Mouse (Mus musculus) ES-Bruce4 (cell line): ENCODE measurements around the gene Samd4b. TPM values are rescaled to one million over a fixed set of nuclear protein-coding genes. Genes with fewer than 3 reads are reported as not detected.

Source experiments
- H3K27ac ChIP-seq: 2 replicates; pipeline ENCODE4 v1.5.1; 2012; ENCODE audit warnings: low read length, inconsistent platforms; ENCODE audit not compliant: insufficient read depth
- H3K27me3 ChIP-seq: 2 replicates; pipeline ENCODE4 v1.6.1; 2012; ENCODE audit warnings: mild to moderate bottlenecking, low read length, inconsistent platforms; ENCODE audit not compliant: control insufficient read depth, poor library complexity, insufficient read depth, severe bottlenecking
- H3K36me3 ChIP-seq: 2 replicates; pipeline ENCODE4 v1.6.1; 2012; ENCODE audit warnings: inconsistent platforms, mild to moderate bottlenecking, low read length, moderate library complexity; ENCODE audit not compliant: control insufficient read depth, poor library complexity, insufficient read depth, severe bottlenecking
- H3K4me1 ChIP-seq: one replicate; pipeline ENCODE4 v1.8.1; 2011; ENCODE audit warnings: low read length; ENCODE audit not compliant: control insufficient read depth, insufficient read depth
- H3K4me3 ChIP-seq: 2 replicates; pipeline ENCODE4 v1.5.1; 2011; ENCODE audit warnings: low read depth, mild to moderate bottlenecking, low read length
- H3K9ac ChIP-seq: 2 replicates; pipeline ENCODE4 v1.6.1; 2012; ENCODE audit warnings: low read depth, mild to moderate bottlenecking, inconsistent platforms; ENCODE audit not compliant: poor library complexity, severe bottlenecking
- H3K9me3 ChIP-seq: replicated peaks from 2 replicates; pipeline ENCODE4 v1.6.1; 2012; ENCODE audit warnings: mild to moderate bottlenecking, low read length, inconsistent platforms; ENCODE audit not compliant: control insufficient read depth, poor library complexity, insufficient read depth, severe bottlenecking
- CTCF ChIP-seq: IDR thresholded peaks from one replicate; pipeline ENCODE4 v1.8.1; 2011; ENCODE audit warnings: low read depth, low read length
- EP300 ChIP-seq: IDR thresholded peaks from 2 replicates; pipeline ENCODE4 v1.6.1; 2011; ENCODE audit warnings: low read depth, low read length; ENCODE audit not compliant: insufficient read depth
- POLR2A ChIP-seq: IDR thresholded peaks from one replicate; pipeline ENCODE4 v1.8.1; 2011; ENCODE audit warnings: low read length; ENCODE audit not compliant: insufficient read depth
- polyA plus RNA-seq: library from polyadenylated mRNA; stranded (reverse); fragments of >200 nt; gene quantifications from 2 replicates; pipeline ENCODE4 v1.2.4, GENCODE M21; 2011; ENCODE audit warnings: low read depth; ENCODE audit not compliant: missing spikeins, insufficient read depth, insufficient read length

The Samd4b gene
- polyA plus RNA-seq, 1 experiment: 86.0 TPM

- no peaks in the 10 kb centered on the region for H3K36me3 ChIP-seq
- H3K27ac ChIP-seq: no peak overlapping the region
- no peak overlapping the region for H3K9ac ChIP-seq
- no peaks in the 10 kb centered on the region for H3K9me3 ChIP-seq
- H3K4me1 ChIP-seq: peaks cover 5% of the 10 kb centered on the region
- no peak overlapping the region for H3K4me3 ChIP-seq
- TF ChIP-seq POLR2A (no peak), CTCF (no peak), EP300 (no peak)
- H3K27me3 ChIP-seq: no peaks in the 10 kb centered on the region
These were observed 155.3 kb downstream of the Samd4b start for GRCm38 (mm10) chr7:28442688-28443087.

DNA sequence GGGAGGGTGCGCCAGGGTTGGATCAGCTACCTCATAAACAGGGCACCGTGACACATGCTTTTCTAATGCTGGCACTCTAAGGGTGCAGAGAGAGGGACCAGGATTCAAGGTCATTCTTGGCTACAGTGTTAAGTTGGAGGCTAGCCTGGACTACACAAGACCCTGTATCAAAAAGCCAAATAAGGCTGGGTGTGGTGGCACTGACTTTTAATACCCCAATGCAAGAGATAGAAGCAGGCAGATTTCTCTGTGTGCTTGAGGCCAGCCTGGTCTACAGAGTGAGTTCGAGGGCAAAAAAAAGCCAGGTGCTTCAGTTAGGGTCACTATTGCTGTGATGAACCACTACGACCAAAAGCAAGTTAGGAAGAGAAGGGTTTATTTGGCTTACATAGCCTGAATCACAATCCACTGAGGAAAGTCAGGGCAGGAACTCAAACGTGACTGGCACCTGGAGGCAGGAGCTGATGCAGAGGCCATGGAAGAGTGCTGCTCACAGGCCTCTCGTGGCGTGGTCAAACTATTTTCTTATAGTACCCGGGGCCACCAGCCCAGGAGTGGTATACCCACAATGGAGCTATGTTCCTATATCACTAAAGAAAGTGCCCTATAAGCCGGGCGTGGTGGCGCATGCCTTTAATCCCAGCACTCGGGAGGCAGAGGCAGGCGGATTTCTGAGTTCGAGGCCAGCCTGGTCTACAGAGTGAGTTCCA lies 156.0 kb downstream of the Samd4b start:
- TF ChIP-seq POLR2A: no peak
- no peak for TF ChIP-seq CTCF
- no peak for TF ChIP-seq EP300
- no peaks in the 10 kb centered on the region for H3K27me3 ChIP-seq
- no peaks in the 10 kb centered on the region for H3K9me3 ChIP-seq
- H3K4me1 ChIP-seq: peaks cover 5% of the 10 kb centered on the region
- H3K36me3 ChIP-seq: no peaks in the 10 kb centered on the region
- H3K4me3 ChIP-seq: no peak overlapping the region
- no peak overlapping the region for H3K27ac ChIP-seq
- H3K9ac ChIP-seq: no peak overlapping the region

- no peak overlapping the region for H3K27ac ChIP-seq
- no peak overlapping the region for H3K9ac ChIP-seq
- H3K4me3 ChIP-seq: no peak overlapping the region
- no peaks in the 10 kb centered on the region for H3K36me3 ChIP-seq
- no peaks in the 10 kb centered on the region for H3K9me3 ChIP-seq
- H3K4me1 ChIP-seq: peaks cover 5% of the 10 kb centered on the region
- peak; percentile 62; the same call in 1 of the 2 replicates for TF ChIP-seq EP300
- TF ChIP-seq CTCF: no peak
- no peaks in the 10 kb centered on the region for H3K27me3 ChIP-seq
These were observed 157.2 kb downstream of the Samd4b start for GRCm38 (mm10) chr7:28440739-28441138.

DNA sequence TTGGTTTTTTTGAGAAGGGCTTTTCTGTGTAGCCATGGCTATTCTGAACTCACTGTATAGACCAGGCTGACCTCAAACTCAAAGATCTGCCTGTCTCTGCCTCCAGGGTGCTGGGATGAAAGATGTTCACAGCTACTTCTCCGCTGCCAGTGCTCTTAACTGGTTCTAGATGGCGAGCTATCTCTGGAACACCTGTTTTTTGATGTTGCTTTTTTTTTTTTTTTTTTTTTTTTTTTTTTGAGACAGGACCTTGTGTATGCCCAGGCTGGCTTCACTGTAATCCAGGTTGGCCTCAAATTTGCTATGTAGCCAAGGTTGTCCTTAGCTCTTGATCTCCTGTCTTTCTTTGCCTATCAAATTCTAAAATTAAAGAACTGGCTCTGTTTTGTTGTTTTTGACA lies 159.2 kb downstream of the Samd4b start:
- Histone ChIP-seq H3K9me3 (no peaks in the 10 kb centered on the region), H3K4me3 (no peak overlapping the region), H3K27me3 (no peaks in the 10 kb centered on the region), H3K27ac (no peak overlapping the region), H3K36me3 (no peaks in the 10 kb centered on the region), H3K4me1 (peaks cover 5% of the 10 kb centered on the region), H3K9ac (no peak overlapping the region)
- TF ChIP-seq CTCF (no peak), POLR2A (no peak), EP300 (no peak)

DNA sequence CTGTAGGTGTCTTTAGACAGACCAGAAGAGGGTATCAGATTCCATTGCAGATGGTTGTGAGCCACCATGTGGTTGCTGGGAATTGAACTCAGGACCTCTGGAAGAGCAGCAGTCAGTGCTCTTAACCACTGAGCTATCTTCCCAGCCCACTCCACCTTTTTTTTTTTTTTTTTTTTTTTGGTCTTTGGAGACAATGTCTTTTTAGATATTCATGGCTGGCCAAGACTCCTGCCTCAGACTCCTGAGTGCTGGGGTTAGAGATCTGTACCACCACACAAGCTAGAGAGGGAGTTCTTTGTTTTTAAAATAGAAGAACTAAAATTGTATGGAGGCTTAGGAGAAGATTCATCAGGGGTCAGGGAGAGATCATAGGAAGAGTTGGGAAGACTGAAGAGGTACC lies 160.0 kb downstream of the Samd4b start:
- Histone ChIP-seq H3K9me3 (no peaks in the 10 kb centered on the region), H3K9ac (peak overlapping the region; percentile 37), H3K36me3 (peaks cover 5% of the 10 kb centered on the region; the same call in 1 of the 2 replicates), H3K27ac (no peak overlapping the region), H3K4me3 (peak overlapping the region; percentile 79; the same call in 1 of the 2 replicates), H3K27me3 (no peaks in the 10 kb centered on the region), H3K4me1 (peaks cover 5% of the 10 kb centered on the region)
- TF ChIP-seq EP300 (no peak), CTCF (no peak), POLR2A (no peak)

GRCm38 (mm10) chr7:28436932-28437570 lies 160.9 kb downstream of the Samd4b start, which contains the start of gene Gmfg:
Gene Gmfg (plus strand): TSS chr7:28437447.
- TF ChIP-seq EP300 (no peak), POLR2A (peak; percentile 40), CTCF (peak; percentile 63)
- Histone ChIP-seq H3K36me3 (peaks cover 5% of the 10 kb centered on the region; the same call in 1 of the 2 replicates), H3K9me3 (no peaks in the 10 kb centered on the region), H3K9ac (peak within 1 kb of the TSS; percentile 37), H3K27me3 (no peaks in the 10 kb centered on the region), H3K27ac (peak within 1 kb of the TSS; percentile 69), H3K4me3 (peak within 1 kb of the TSS; percentile 79), H3K4me1 (peaks cover 5% of the 10 kb centered on the region)
